12 mouse cellular contexts compared by ENCODE assay signal in genomic region chr15:99320978-99321377, GRCm38 (mm10). TPM values are rescaled to one million over a fixed set of nuclear protein-coding genes. Genes with fewer than 3 reads are reported as not detected.
DNase-seq lines count a peak whose midpoint lies in the region; ATAC-seq and TF ChIP-seq lines count a peak whose summit lies in the region.
"Had no signal": no experiment of that assay in that cellular context is flagged by ENCODE, and none has a peak within 500 bp of the region (broad histone marks: within the 10 kb centered on the region; RNA-seq: fewer than 3 reads in every experiment).

No protein-coding gene starts in this region.

- 0 out of 2 replicates have a peak, but pooled peaks have one; percentile 0 for TF ChIP-seq CTCF in gastrocnemius, adult 2 months (IDR thresholded peaks at IDR 0.05)
- TF ChIP-seq CTCF in lung, postnatal 0 days (IDR thresholded peaks at IDR 0.05): peak; percentile 9; the same call in 1 of the 2 replicates

- peaks cover 43% of the 10 kb centered on the region for H3K36me3 ChIP-seq in hindbrain, embryonic 15.5 days
- peaks cover 100% of the 10 kb centered on the region for H3K36me3 ChIP-seq in hindbrain, embryonic 10.5 days
- peaks cover 42% of the 10 kb centered on the region; the same call in 1 of the 2 replicates for H3K36me3 ChIP-seq in lung, postnatal 0 days (ENCODE audit: insufficient read depth, low read length)
- H3K36me3 ChIP-seq in myocyte (ENCODE audit: control insufficient read depth, insufficient read depth): peaks cover 87% of the 10 kb centered on the region

- intact Hi-C loops in gastrocnemius, adult 2 months (cut with DNase I): no loop called here
- intact Hi-C loops in gastrocnemius, postnatal 36 days (cut with DNase I): no loop called here

- no peak for TF ChIP-seq POLR2A in myocyte (IDR thresholded peaks at IDR 0.05; ENCODE audit: insufficient read length, low read depth)

- H3K27me3 ChIP-seq in hindbrain, embryonic 15.5 days: no peaks in the 10 kb centered on the region
- H3K27me3 ChIP-seq in hindbrain, embryonic 10.5 days (ENCODE audit: insufficient read depth, poor library complexity, severe bottlenecking): no peaks in the 10 kb centered on the region
- H3K27me3 ChIP-seq in lung, postnatal 0 days (replicated peaks; ENCODE audit: insufficient read depth, low read length): no peaks in the 10 kb centered on the region
- H3K27me3 ChIP-seq in myocyte (ENCODE audit: control insufficient read depth, insufficient read depth, insufficient read length): no peaks in the 10 kb centered on the region
- H3K27me3 ChIP-seq: liver, embryonic 12.5 days had no signal

- no peak for TF ChIP-seq EP300 in lung, postnatal 0 days (IDR thresholded peaks at IDR 0.05)

- no peak overlapping the region for H3ac ChIP-seq in myocyte (ENCODE audit: control insufficient read depth, insufficient read length)

- no peak overlapping the region for H3K4me2 ChIP-seq in hindbrain, embryonic 15.5 days
- H3K4me2 ChIP-seq in lung, postnatal 0 days (replicated peaks; ENCODE audit: low read depth, low read length): no peak overlapping the region
- H3K4me2 ChIP-seq in myocyte (ENCODE audit: low read depth): no peak overlapping the region
- H3K4me2 ChIP-seq: liver, embryonic 12.5 days had no signal

- H3K9ac ChIP-seq in hindbrain, embryonic 15.5 days: no peak overlapping the region
- no peak overlapping the region for H3K9ac ChIP-seq in lung, postnatal 0 days (replicated peaks; ENCODE audit: low read depth)
- H3K9ac ChIP-seq: liver, embryonic 12.5 days had no signal

- no peak for ATAC-seq in hindbrain, embryonic 15.5 days (ENCODE audit: low FRiP score, low read depth)
- ATAC-seq in lung, postnatal 0 days: no peak
- ATAC-seq: intestine, embryonic 16.5 days; liver, embryonic 12.5 days had no signal

- peak; percentile 59 for DNase-seq in gastrocnemius, adult 2 months
- no peak for DNase-seq in gastrocnemius, postnatal 36 days
- DNase-seq in hindbrain, embryonic 10.5 days (ENCODE audit: low spot score): no peak
- DNase-seq in lung, postnatal 0 days (ENCODE audit: low spot score): no peak
- DNase-seq in lung, postnatal 36 days: no peak
- DNase-seq in thymus, postnatal 25 days: no peak
- DNase-seq: cerebellum, postnatal 25 days; right cerebral cortex, postnatal 25 days had no signal

- H3K9me3 ChIP-seq in hindbrain, embryonic 15.5 days: no peaks in the 10 kb centered on the region
- H3K9me3 ChIP-seq in hindbrain, embryonic 10.5 days: no peaks in the 10 kb centered on the region
- no peaks in the 10 kb centered on the region for H3K9me3 ChIP-seq in lung, postnatal 0 days (ENCODE audit: low read length)
- H3K9me3 ChIP-seq: liver, embryonic 12.5 days had no signal

- H3K4me1 ChIP-seq in hindbrain, embryonic 15.5 days (replicated peaks): no peaks in the 10 kb centered on the region; the same call in 1 of the 2 replicates
- peaks cover 9% of the 10 kb centered on the region for H3K4me1 ChIP-seq in hindbrain, embryonic 10.5 days (replicated peaks)
- H3K4me1 ChIP-seq in lung, postnatal 0 days (ENCODE audit: insufficient read depth, low read depth, low read length): 0 out of 2 replicates have a peak, but pooled peaks cover 3% of the 10 kb centered on the region

- 88% methylated on average over 9 of the region's 9 CpGs for WGBS in hindbrain, embryonic 15.5 days
- WGBS in hindbrain, embryonic 10.5 days: 87% methylated on average over 9 of the region's 9 CpGs
- 75% methylated on average over 9 of the region's 9 CpGs for whole genome bisulfite sequencing in lung, postnatal 0 days

- no peak overlapping the region for H3K4me3 ChIP-seq in gastrocnemius, adult 2 months
- no peak overlapping the region for H3K4me3 ChIP-seq in hindbrain, embryonic 15.5 days
- no peak overlapping the region for H3K4me3 ChIP-seq in hindbrain, embryonic 10.5 days
- no peak overlapping the region for H3K4me3 ChIP-seq in lung, postnatal 0 days (ENCODE audit: low read depth, low read length)
- H3K4me3 ChIP-seq in myocyte: no peak overlapping the region
- H3K4me3 ChIP-seq: liver, embryonic 12.5 days had no signal

- peak overlapping the region; percentile 81 for H3K27ac ChIP-seq in gastrocnemius, adult 2 months
- H3K27ac ChIP-seq in hindbrain, embryonic 15.5 days (replicated peaks): peak overlapping the region; percentile 38; the same call in 1 of the 2 replicates
- H3K27ac ChIP-seq in hindbrain, embryonic 10.5 days: no peak overlapping the region
- H3K27ac ChIP-seq in lung, postnatal 0 days (ENCODE audit: low read length): peak overlapping the region; percentile 80
- H3K27ac ChIP-seq: liver, embryonic 12.5 days had no signal

- no peaks in the 10 kb centered on the region for H3K79me2 ChIP-seq in myocyte (ENCODE audit: control insufficient read depth, insufficient read depth)

TF ChIP-seq in myocyte, 11 proteins besides CTCF, POLR2A, EP300 and RAD21:
- TF ChIP-seq TCF3 (IDR thresholded peaks at IDR 0.05; ENCODE audit: insufficient read length, low read depth) (no peak), USF1 (IDR thresholded peaks at IDR 0.05; ENCODE audit: low read depth) (no peak), CEBPB (IDR thresholded peaks at IDR 0.05; ENCODE audit: insufficient read depth, poor library complexity, severe bottlenecking) (no peak), MYOG (IDR thresholded peaks at IDR 0.05; ENCODE audit: control insufficient read depth in 1 of 3, insufficient read depth in 1 of 3, insufficient read length in 2 of 3, low read depth in 2 of 3) (no peak), E2F4 (IDR thresholded peaks at IDR 0.05; ENCODE audit: insufficient read depth) (no peak), POLR2AphosphoS2 (IDR thresholded peaks at IDR 0.05; ENCODE audit: insufficient read length, low read depth) (peak; percentile 41), MAX (IDR thresholded peaks at IDR 0.05; ENCODE audit: low read depth) (no peak), TCF12 (IDR thresholded peaks at IDR 0.05; ENCODE audit: insufficient read depth, poor library complexity, severe bottlenecking) (no peak)

RNA-seq across cellular contexts. Expression of gene Fam186b, which starts 25.3 kb away (rescaled TPM):
- not detected for total RNA-seq in gastrocnemius, adult 2 months (2021)
- not detected for total RNA-seq in gastrocnemius, postnatal 36 days (2021)
- 0.55 and 0.86 TPM in 2 replicates for polyA plus RNA-seq in hindbrain, embryonic 15.5 days (2015; fragmentation: Nextera tagmentation; extraction: Ambion mirVana)
- polyA plus RNA-seq in hindbrain, embryonic 10.5 days (2016; fragmentation: Nextera tagmentation; extraction: Ambion mirVana): 0.20 and 0.27 TPM in 2 replicates
- polyA plus RNA-seq in lung, postnatal 0 days (2015; fragmentation: Nextera tagmentation; extraction: Ambion mirVana): 0.07 TPM in 1 of 2 replicates, not detected in the other
- 0.06 TPM for polyA plus RNA-seq in myocyte (2012; fragmentation: generic; extraction: Trizol)

RNA-seq across cellular contexts. Expression of gene Prpf40b, which starts 26.1 kb away (rescaled TPM):
- 10 to 100 TPM; 24.8 to 27.0 TPM for total RNA-seq in gastrocnemius, adult 2 months (2021)
- 10 to 100 TPM; 21.0 to 23.0 TPM for total RNA-seq in gastrocnemius, postnatal 36 days (2021)
- 108 and 114 TPM in 2 replicates for polyA plus RNA-seq in hindbrain, embryonic 15.5 days (2015; fragmentation: Nextera tagmentation; extraction: Ambion mirVana)
- 61.1 and 63.3 TPM in 2 replicates for polyA plus RNA-seq in hindbrain, embryonic 10.5 days (2016; fragmentation: Nextera tagmentation; extraction: Ambion mirVana)
- polyA plus RNA-seq in lung, postnatal 0 days (2015; fragmentation: Nextera tagmentation; extraction: Ambion mirVana): 37.1 and 39.9 TPM in 2 replicates
- 59.7 TPM for polyA plus RNA-seq in myocyte (2012; fragmentation: generic; extraction: Trizol)

RNA-seq across cellular contexts. Expression of gene Fmnl3, which starts 49.3 kb away (rescaled TPM):
- total RNA-seq in gastrocnemius, adult 2 months (2021): 1 to 10 TPM; 5.5 to 7.2 TPM
- total RNA-seq in gastrocnemius, postnatal 36 days (2021): 1 to 10 TPM; 6.6 to 7.0 TPM
- 8.9 and 9.1 TPM in 2 replicates for polyA plus RNA-seq in hindbrain, embryonic 15.5 days (2015; fragmentation: Nextera tagmentation; extraction: Ambion mirVana)
- 10.7 and 14.6 TPM in 2 replicates for polyA plus RNA-seq in hindbrain, embryonic 10.5 days (2016; fragmentation: Nextera tagmentation; extraction: Ambion mirVana)
- 25.8 and 30.7 TPM in 2 replicates for polyA plus RNA-seq in lung, postnatal 0 days (2015; fragmentation: Nextera tagmentation; extraction: Ambion mirVana)
- 62.6 TPM for polyA plus RNA-seq in myocyte (2012; fragmentation: generic; extraction: Trizol)
